Mouse (Mus musculus) heart, embryonic 16.5 days (tissue): ENCODE results near the gene Sgsh. TPM values are rescaled to one million over a fixed set of nuclear protein-coding genes. Genes with fewer than 3 reads are reported as not detected.

Experiments used
- microRNA counts: library from miRNA; unstranded; fragments of <30 nt; microRNA quantifications from one replicate; lab custom pipeline; 2016
- microRNA-seq: library from miRNA; unstranded; fragments of <30 nt; microRNA quantifications from one replicate; pipeline ENCODE4, GENCODE M21; 2017
- polyA plus RNA-seq: library from polyadenylated mRNA; unstranded; fragments of >200 nt; fragmentation: Nextera tagmentation; extraction: Ambion mirVana; gene quantifications from 2 replicates; pipeline ENCODE4 v1.2.1, GENCODE M21; 2015

Sgsh gene
- polyA plus RNA-seq, 1 experiment from 2014 or later = 4.7 TPM

MicroRNAs encoded within 50 kb of the gene (microRNA counts, 519-probe panel; counts per million panel counts)
- microRNA mmu-miR-1932 (lab: Ali Mortazavi, UCI) = not detected

Small RNA genes lying within 50 kb of the gene (microRNA-seq; reads per million reads assigned to microRNA genes)
- 2.0 reads per million, percentile 4 among the genes with 10 or more reads in this experiment for gene Mir1932

Other genes starting within 250 kb of the Sgsh start
- 15.6 and 19.1 TPM in 2 replicates for gene Tbc1d16, start 127.0 kb downstream of the Sgsh start, polyA plus RNA-seq
- 2.9 and 3.1 TPM in 2 replicates for gene Ccdc40, start 127.0 kb downstream of the Sgsh start, polyA plus RNA-seq
- 92.3 and 95.9 TPM in 2 replicates for gene Gaa, start 87.6 kb downstream of the Sgsh start, polyA plus RNA-seq
- 248 and 252 TPM in 2 replicates for gene Eif4a3, start 55.4 kb downstream of the Sgsh start, polyA plus RNA-seq
- gene Card14, start 47.8 kb downstream of the Sgsh start, polyA plus RNA-seq = 0.20 and 0.35 TPM in 2 replicates
- 10.2 TPM in 2 replicates for gene Slc26a11, start within 50 bp of the Sgsh start, polyA plus RNA-seq
- 6.7 and 7.6 TPM in 2 replicates for gene Rnf213, start 37.6 kb upstream of the Sgsh start, polyA plus RNA-seq
- 9.6 and 11.1 TPM in 2 replicates for gene Endov, start 135.8 kb upstream of the Sgsh start, polyA plus RNA-seq
- gene Nptx1, start 192.2 kb upstream of the Sgsh start, polyA plus RNA-seq = 0.69 and 0.74 TPM in 2 replicates
- gene Rptor, start 247.4 kb upstream of the Sgsh start, polyA plus RNA-seq = 7.0 and 7.7 TPM in 2 replicates